Mouse (Mus musculus): ENCODE results near the gene 6030408B16Rik. TPM values are rescaled to one million over a fixed set of nuclear protein-coding genes. Genes with fewer than 3 reads are reported as not detected.

6030408B16Rik gene
- total and polyA plus RNA-seq, 2 experiments from 2014 or later, result 0.22 TPM; not detected in 1

DNA sequence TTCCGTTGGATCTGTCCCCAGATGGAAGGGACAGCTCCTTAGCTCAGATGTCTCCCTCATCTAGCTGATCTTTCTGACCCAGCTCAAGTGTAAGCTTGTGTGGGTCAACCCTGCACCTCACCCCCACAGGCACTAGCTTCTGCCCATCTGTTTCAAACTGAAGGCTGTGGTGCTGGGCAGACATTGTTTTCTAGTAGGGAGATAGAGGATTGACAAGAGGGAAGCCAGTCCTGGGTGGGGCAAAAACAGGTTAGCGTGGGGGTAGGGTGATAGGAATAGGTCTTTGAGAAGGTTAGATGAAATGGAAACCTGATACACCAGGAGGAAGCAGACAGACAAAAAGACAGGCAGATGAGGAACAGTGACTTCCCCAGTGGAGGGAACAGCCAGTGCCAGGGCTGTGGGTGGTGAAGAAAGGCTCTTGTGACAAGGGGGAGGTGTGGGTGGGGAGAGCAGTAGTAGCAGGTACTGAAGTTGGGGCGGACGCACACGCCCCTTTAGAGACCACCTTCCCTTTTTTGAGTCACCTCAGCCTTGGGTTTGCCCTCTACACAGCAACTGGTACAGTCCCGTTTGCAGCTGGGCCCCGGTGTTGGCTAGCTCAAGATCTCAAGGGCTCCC lies 37.1 kb upstream of the 6030408B16Rik start:
- Histone ChIP-seq H3K4me3 (ENCODE audit: low read depth, low read length) (no peak overlapping the region), H3K9me3 (ENCODE audit: low read length) (no peaks in the 10 kb centered on the region), H3K4me2 (ENCODE audit: low read depth, low read length, poor library complexity, severe bottlenecking) (no peak overlapping the region), H3K27me3 (ENCODE audit: insufficient read depth, low read length) (no peaks in the 10 kb centered on the region), H3K36me3 (ENCODE audit: insufficient read depth, low read length) (no peaks in the 10 kb centered on the region), H3K4me1 (ENCODE audit: insufficient read depth, low read length) (no peaks in the 10 kb centered on the region), H3K27ac (ENCODE audit: low read depth, low read length) (no peak overlapping the region), H3K9ac (replicated peaks; ENCODE audit: low read length, poor library complexity, severe bottlenecking) (no peak overlapping the region)
- no peak for DNase-seq (ENCODE audit: low spot score)
- ATAC-seq (ENCODE audit: low FRiP score), result no peak
- TF ChIP-seq CTCF (IDR thresholded peaks at IDR 0.05), result no peak
- 84% methylated on average over 7 of the region's 7 CpGs for WGBS

DNA sequence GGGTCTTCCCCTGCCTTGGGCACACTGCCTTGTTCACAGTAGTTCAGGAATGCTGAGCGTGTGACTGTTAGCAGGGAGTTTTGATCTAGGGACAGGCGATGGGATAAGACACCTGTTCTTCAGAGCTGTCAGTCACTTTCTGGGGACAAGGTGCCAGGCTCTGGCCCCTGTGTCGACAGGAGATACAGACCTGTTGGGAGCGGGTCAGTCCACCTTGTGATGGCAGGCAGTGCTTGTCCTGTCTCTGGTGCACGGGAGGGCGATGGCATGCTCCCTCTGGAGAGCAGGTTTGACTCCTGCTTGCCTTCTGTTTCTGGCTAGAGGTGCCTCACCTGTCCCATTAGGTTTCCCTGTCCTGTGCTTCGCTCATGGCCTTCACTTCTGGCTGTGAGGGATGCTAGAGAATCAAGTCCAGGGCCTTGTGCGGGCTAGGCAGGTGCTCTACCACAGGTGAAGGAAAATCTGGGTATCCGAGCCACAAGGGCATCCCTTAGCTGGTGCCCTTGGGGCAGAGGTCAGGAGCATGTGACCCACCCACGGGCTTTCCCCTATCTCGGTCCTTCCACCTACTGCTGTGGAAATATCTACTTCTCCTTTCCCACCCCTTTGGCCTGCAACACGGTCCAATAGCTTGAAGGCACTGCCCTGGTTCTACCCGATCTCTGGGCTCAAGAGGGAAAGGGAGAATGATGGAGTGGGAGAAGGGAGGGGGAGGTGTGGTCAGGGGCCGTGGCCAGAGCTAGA lies 36.4 kb upstream of the 6030408B16Rik start:
- H3K4me3 ChIP-seq (ENCODE audit: low read depth, low read length), result no peak overlapping the region
- no peaks in the 10 kb centered on the region for H3K36me3 ChIP-seq (ENCODE audit: insufficient read depth, low read length)
- H3K9me3 ChIP-seq (ENCODE audit: low read length), result no peaks in the 10 kb centered on the region
- TF ChIP-seq CTCF (IDR thresholded peaks at IDR 0.05), result no peak
- no peak overlapping the region for H3K4me2 ChIP-seq (ENCODE audit: low read depth, low read length, poor library complexity, severe bottlenecking)
- H3K9ac ChIP-seq (replicated peaks; ENCODE audit: low read length, poor library complexity, severe bottlenecking), result no peak overlapping the region
- no peaks in the 10 kb centered on the region for H3K27me3 ChIP-seq (ENCODE audit: insufficient read depth, low read length)
- DNase-seq (ENCODE audit: low spot score), result no peak
- H3K27ac ChIP-seq (ENCODE audit: low read depth, low read length), result no peak overlapping the region
- no peaks in the 10 kb centered on the region for H3K4me1 ChIP-seq (ENCODE audit: insufficient read depth, low read length)
- 84% methylated on average over 14 of the region's 14 CpGs for WGBS
- ATAC-seq (ENCODE audit: low FRiP score), result no peak

DNA sequence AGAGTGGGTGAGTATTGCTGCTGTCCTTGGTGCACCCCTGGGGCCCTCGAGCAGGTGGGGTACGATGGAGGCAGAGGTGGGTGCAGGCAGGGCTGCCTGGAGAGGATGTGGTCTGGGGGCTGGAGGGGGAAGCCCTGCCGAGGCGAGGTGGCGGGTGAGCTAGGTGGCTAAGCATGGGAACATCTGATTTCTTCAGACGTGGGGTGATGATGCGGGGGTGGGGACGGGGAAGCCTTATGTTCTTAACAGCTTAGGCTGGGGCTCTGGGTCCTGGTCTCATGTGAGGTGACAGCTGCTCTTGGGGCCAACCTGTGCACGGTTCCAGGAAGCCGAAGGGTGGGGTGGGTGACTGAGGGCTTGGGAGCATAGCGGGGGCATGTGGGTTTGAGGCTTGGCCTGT lies 34.6 kb upstream of the 6030408B16Rik start:
- Histone ChIP-seq H3K4me2 (ENCODE audit: low read depth, low read length, poor library complexity, severe bottlenecking) (no peak overlapping the region), H3K9me3 (ENCODE audit: low read length) (no peaks in the 10 kb centered on the region), H3K27me3 (ENCODE audit: insufficient read depth, low read length) (no peaks in the 10 kb centered on the region), H3K27ac (ENCODE audit: low read depth, low read length) (no peak overlapping the region), H3K36me3 (ENCODE audit: insufficient read depth, low read length) (0 out of 2 replicates have a peak, but pooled peaks cover 3% of the 10 kb centered on the region), H3K9ac (replicated peaks; ENCODE audit: low read length, poor library complexity, severe bottlenecking) (no peak overlapping the region), H3K4me1 (ENCODE audit: insufficient read depth, low read length) (no peaks in the 10 kb centered on the region), H3K4me3 (ENCODE audit: low read depth, low read length) (no peak overlapping the region)
- DNase-seq (ENCODE audit: low spot score) (no peak), ATAC-seq (ENCODE audit: low FRiP score) (no peak)
- 88% methylated on average over 11 of the region's 11 CpGs for WGBS
- TF ChIP-seq CTCF (IDR thresholded peaks at IDR 0.05), result no peak

DNA sequence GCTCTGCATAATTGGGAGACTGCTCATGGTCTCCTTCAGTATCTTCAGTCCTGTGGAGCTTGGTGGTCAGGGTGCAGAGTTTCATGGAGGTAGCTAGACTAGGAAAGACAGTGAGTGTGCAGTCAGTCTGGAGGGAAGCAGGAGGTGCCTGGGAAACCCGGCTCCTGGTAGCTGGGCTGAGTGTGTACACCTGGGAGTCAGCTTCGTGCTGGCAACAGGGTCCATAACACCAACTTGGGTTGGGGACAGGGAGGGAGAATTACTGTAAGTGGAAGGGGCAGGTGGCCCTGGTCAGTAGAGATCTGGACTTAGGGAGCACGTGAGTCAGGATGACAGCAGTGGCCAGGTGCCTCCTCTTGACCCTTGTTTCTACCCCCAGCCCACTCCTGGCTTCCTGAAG lies 33.1 kb upstream of the 6030408B16Rik start:
- peaks cover 6% of the 10 kb centered on the region; the same call in 1 of the 2 replicates for H3K27me3 ChIP-seq (ENCODE audit: insufficient read depth, low read length)
- no peak overlapping the region for H3K9ac ChIP-seq (replicated peaks; ENCODE audit: low read length, poor library complexity, severe bottlenecking)
- H3K27ac ChIP-seq (ENCODE audit: low read depth, low read length), result no peak overlapping the region
- H3K4me3 ChIP-seq (ENCODE audit: low read depth, low read length), result no peak overlapping the region
- 92% methylated on average over 3 of the region's 3 CpGs for WGBS
- TF ChIP-seq CTCF (IDR thresholded peaks at IDR 0.05), result no peak
- H3K9me3 ChIP-seq (ENCODE audit: low read length), result no peaks in the 10 kb centered on the region
- H3K36me3 ChIP-seq (ENCODE audit: insufficient read depth, low read length), result 0 out of 2 replicates have a peak, but pooled peaks cover 3% of the 10 kb centered on the region
- DNase-seq (ENCODE audit: low spot score), result no peak
- H3K4me2 ChIP-seq (ENCODE audit: low read depth, low read length, poor library complexity, severe bottlenecking), result no peak overlapping the region
- ATAC-seq (ENCODE audit: low FRiP score), result no peak
- no peaks in the 10 kb centered on the region for H3K4me1 ChIP-seq (ENCODE audit: insufficient read depth, low read length)

DNA sequence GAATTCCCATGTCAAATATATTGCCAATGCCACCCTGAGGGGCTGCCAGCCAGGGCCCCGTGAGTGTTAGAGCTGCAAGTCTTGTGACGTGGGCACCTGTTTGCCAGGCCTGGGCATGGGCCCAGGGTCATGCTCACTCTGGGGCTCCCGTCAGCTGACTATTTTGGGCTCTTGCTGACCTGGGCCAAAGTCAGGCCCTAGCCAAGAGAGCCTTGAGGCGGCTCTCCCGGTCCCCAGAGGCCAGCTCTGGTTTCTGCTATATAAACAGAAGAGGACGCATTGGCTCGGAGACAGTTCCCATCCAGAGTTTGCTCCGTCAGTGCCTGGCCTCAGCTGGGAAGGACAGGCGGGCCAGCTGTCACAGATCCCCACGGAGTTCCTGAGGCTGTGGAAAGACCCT lies 32.6 kb upstream of the 6030408B16Rik start:
- Histone ChIP-seq H3K27ac (ENCODE audit: low read depth, low read length) (no peak overlapping the region), H3K4me1 (ENCODE audit: insufficient read depth, low read length) (no peaks in the 10 kb centered on the region), H3K9me3 (ENCODE audit: low read length) (no peaks in the 10 kb centered on the region), H3K4me3 (ENCODE audit: low read depth, low read length) (no peak overlapping the region), H3K36me3 (ENCODE audit: insufficient read depth, low read length) (0 out of 2 replicates have a peak, but pooled peaks cover 3% of the 10 kb centered on the region), H3K4me2 (ENCODE audit: low read depth, low read length, poor library complexity, severe bottlenecking) (no peak overlapping the region), H3K9ac (replicated peaks; ENCODE audit: low read length, poor library complexity, severe bottlenecking) (no peak overlapping the region), H3K27me3 (ENCODE audit: insufficient read depth, low read length) (peaks cover 7% of the 10 kb centered on the region; the same call in 1 of the 2 replicates)
- DNase-seq (ENCODE audit: low spot score), result peak; percentile 42
- no peak for TF ChIP-seq CTCF (IDR thresholded peaks at IDR 0.05)
- no peak for ATAC-seq (ENCODE audit: low FRiP score)
- WGBS, result 70% methylated on average over 10 of the region's 10 CpGs
